Mouse (Mus musculus): Measurements from ENCODE around the gene Tmem132c. TPM values are rescaled to one million over a fixed set of nuclear protein-coding genes. Genes with fewer than 3 reads are reported as not detected.

The Tmem132c gene
- polyA plus RNA-seq, 1 experiment from 2014 or later, result 3.5 TPM

DNA sequence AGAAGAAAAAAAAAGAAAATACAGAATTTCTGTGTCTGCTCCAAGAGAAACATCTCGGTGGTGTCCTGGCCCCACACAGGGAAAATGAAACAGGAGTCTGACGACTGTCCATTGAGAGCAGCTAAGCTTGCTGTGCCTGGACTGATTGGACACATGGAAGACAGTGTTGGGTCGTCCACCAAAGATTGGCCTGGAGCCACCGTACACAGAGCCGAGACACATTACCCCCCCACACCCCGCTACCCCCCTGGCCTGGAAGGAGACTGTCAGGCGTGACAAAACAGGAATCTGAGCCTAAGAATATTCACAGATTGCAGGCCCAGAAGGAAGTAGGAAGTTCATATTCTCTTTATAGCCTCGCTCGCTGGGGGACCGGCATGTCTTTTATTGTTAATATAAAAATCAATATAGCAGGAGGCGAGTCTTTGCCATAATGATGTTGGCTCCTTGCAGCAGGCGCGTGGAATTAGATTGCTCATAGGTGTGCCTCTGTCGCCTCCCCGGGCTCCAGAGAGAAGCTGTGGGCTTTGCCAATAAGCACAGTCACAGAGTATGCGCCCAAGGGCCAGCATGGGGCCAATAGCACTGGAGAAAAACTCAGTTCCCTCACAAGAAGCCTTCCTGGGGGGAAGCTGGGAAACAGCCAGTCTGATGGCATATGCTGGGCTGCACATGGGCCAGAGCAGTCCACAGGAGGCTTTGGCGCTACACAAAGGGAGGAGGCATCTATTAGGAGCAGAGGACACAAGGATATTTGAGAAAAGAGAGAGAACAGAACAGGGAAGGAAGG lies 49.0 kb downstream of the Tmem132c start:
- peak; percentile 75 for ATAC-seq (replicated peaks; ENCODE audit: insufficient number of reproducible peaks, low FRiP score, low TSS enrichment)
- H3K4me3 ChIP-seq (ENCODE audit: low read depth, low read length), result no peak overlapping the region
- 74% methylated on average over 17 of the region's 17 CpGs for WGBS (ENCODE audit: insufficient replicate concordance)
- H3K27me3 ChIP-seq (ENCODE audit: control insufficient read depth, insufficient read depth, low read length), result no peaks in the 10 kb centered on the region
- H3K9ac ChIP-seq (ENCODE audit: low read depth, low read length), result no peak overlapping the region
- 0 out of 2 replicates have a peak overlapping the region, but pooled peaks have one; percentile 22 for H3K27ac ChIP-seq (ENCODE audit: low read depth, low read length)
- no peaks in the 10 kb centered on the region for H3K36me3 ChIP-seq (ENCODE audit: control insufficient read depth, insufficient read depth, low read length)
- H3K9me3 ChIP-seq (replicated peaks; ENCODE audit: control insufficient read depth, low read length), result no peaks in the 10 kb centered on the region
- H3K4me2 ChIP-seq, result no peak overlapping the region
- no peaks in the 10 kb centered on the region; the same call in 1 of the 2 replicates for H3K4me1 ChIP-seq (ENCODE audit: control insufficient read depth, insufficient read depth, low read length)

- H3K9me3 ChIP-seq (replicated peaks; ENCODE audit: control insufficient read depth, low read length), result no peaks in the 10 kb centered on the region
- no peak overlapping the region for H3K9ac ChIP-seq (ENCODE audit: low read depth, low read length)
- no peaks in the 10 kb centered on the region for H3K27me3 ChIP-seq (ENCODE audit: control insufficient read depth, insufficient read depth, low read length)
- H3K36me3 ChIP-seq (ENCODE audit: control insufficient read depth, insufficient read depth, low read length), result no peaks in the 10 kb centered on the region
- ATAC-seq (replicated peaks; ENCODE audit: insufficient number of reproducible peaks, low FRiP score, low TSS enrichment), result no peak
- WGBS (ENCODE audit: insufficient replicate concordance), result 78% methylated on average over 7 of the region's 7 CpGs
- no peak overlapping the region for H3K4me2 ChIP-seq
- no peaks in the 10 kb centered on the region; the same call in 1 of the 2 replicates for H3K4me1 ChIP-seq (ENCODE audit: control insufficient read depth, insufficient read depth, low read length)
- H3K27ac ChIP-seq (ENCODE audit: low read depth, low read length), result no peak overlapping the region
- no peak overlapping the region for H3K4me3 ChIP-seq (ENCODE audit: low read depth, low read length)
Measured at GRCm38 (mm10) chr5:127291581-127291980, 50.0 kb downstream of the Tmem132c start.

DNA sequence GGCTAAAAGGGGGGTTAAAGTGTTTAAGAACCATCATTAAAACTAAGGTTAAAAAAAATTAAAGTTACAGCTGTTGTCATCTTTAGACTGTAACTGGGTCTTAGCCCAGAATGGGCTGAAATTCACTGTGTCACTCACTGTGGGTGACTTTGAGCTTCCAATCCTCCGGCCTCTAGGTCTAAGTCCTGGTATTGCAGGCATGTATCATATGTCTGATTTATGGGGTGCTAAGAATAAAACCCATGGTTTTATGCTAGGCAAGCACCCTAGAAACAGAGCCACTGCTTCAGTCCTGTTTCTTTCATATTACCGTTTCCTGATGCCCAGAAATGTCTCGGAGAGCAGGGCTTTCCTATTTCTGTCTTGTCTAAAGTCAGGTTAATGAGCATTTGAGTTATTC lies 52.1 kb downstream of the Tmem132c start:
- no peaks in the 10 kb centered on the region; the same call in 1 of the 2 replicates for H3K4me1 ChIP-seq (ENCODE audit: control insufficient read depth, insufficient read depth, low read length)
- no peak overlapping the region for H3K27ac ChIP-seq (ENCODE audit: low read depth, low read length)
- 80% methylated on average over 3 of the region's 3 CpGs for WGBS (ENCODE audit: insufficient replicate concordance)
- H3K4me2 ChIP-seq, result no peak overlapping the region
- H3K27me3 ChIP-seq (ENCODE audit: control insufficient read depth, insufficient read depth, low read length), result no peaks in the 10 kb centered on the region
- H3K9me3 ChIP-seq (replicated peaks; ENCODE audit: control insufficient read depth, low read length), result no peaks in the 10 kb centered on the region
- H3K9ac ChIP-seq (ENCODE audit: low read depth, low read length), result no peak overlapping the region
- no peak overlapping the region for H3K4me3 ChIP-seq (ENCODE audit: low read depth, low read length)
- H3K36me3 ChIP-seq (ENCODE audit: control insufficient read depth, insufficient read depth, low read length), result no peaks in the 10 kb centered on the region
- ATAC-seq (replicated peaks; ENCODE audit: insufficient number of reproducible peaks, low FRiP score, low TSS enrichment), result no peak

DNA sequence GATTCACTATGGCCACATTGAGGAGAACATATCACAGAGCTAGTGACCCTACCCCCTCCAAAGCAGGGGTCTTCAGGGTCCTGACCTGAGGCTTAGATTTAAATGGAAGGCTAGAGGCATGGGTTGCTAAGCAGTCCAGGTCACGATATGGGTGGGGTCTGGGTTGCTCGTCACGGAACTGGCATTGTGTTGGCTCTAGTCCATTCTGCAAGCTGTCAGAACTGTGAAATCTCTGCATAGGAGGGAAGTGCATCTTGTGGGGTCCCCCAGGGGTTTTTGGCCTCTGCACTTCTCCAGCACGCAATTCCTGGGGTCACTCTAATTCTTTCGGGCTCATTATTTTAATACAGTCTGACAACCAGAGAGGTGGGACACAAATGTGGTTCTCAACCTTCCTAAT lies 55.9 kb downstream of the Tmem132c start:
- no peaks in the 10 kb centered on the region for H3K27me3 ChIP-seq (ENCODE audit: control insufficient read depth, insufficient read depth, low read length)
- H3K4me3 ChIP-seq (ENCODE audit: low read depth, low read length), result no peak overlapping the region
- ATAC-seq (replicated peaks; ENCODE audit: insufficient number of reproducible peaks, low FRiP score, low TSS enrichment), result no peak
- 69% methylated on average over 5 of the region's 5 CpGs for WGBS (ENCODE audit: insufficient replicate concordance)
- no peaks in the 10 kb centered on the region for H3K9me3 ChIP-seq (replicated peaks; ENCODE audit: control insufficient read depth, low read length)
- no peak overlapping the region for H3K4me2 ChIP-seq
- H3K4me1 ChIP-seq (ENCODE audit: control insufficient read depth, insufficient read depth, low read length), result peaks cover 14% of the 10 kb centered on the region
- no peak overlapping the region for H3K27ac ChIP-seq (ENCODE audit: low read depth, low read length)
- no peak overlapping the region for H3K9ac ChIP-seq (ENCODE audit: low read depth, low read length)
- H3K36me3 ChIP-seq (ENCODE audit: control insufficient read depth, insufficient read depth, low read length), result no peaks in the 10 kb centered on the region

DNA sequence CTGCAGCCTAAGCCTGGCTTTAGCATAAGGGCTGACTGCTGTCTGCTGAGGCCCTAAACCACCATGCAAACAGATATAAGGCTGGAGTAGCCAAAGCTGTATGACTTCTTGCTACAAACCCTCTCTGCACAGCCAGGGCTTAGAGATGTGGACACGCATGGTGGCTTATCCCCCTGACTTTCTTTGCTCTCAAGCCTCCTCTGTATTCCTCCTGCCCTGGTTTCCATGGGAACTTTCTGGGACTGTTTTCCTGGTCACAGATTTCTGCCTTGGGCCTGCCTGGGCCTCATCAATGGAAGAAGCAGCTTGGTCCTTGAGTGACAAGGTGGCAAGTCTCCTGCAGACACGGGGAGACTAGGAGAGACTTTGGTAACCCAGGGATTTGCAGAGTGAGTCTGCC lies 56.5 kb downstream of the Tmem132c start:
- WGBS (ENCODE audit: insufficient replicate concordance), result 40% methylated on average over 2 of the region's 2 CpGs

GRCm38 (mm10) chr5:127299010-127299409 lies 57.4 kb downstream of the Tmem132c start:
- Histone ChIP-seq H3K4me3 (ENCODE audit: low read depth, low read length) (no peak overlapping the region), H3K27me3 (ENCODE audit: control insufficient read depth, insufficient read depth, low read length) (no peaks in the 10 kb centered on the region), H3K4me2 (no peak overlapping the region), H3K9me3 (replicated peaks; ENCODE audit: control insufficient read depth, low read length) (no peaks in the 10 kb centered on the region), H3K9ac (ENCODE audit: low read depth, low read length) (no peak overlapping the region), H3K27ac (ENCODE audit: low read depth, low read length) (no peak overlapping the region), H3K36me3 (ENCODE audit: control insufficient read depth, insufficient read depth, low read length) (no peaks in the 10 kb centered on the region), H3K4me1 (ENCODE audit: control insufficient read depth, insufficient read depth, low read length) (peaks cover 14% of the 10 kb centered on the region)
- WGBS (ENCODE audit: insufficient replicate concordance), result 29% methylated on average over 1 of the region's 1 CpGs
- no peak for ATAC-seq (replicated peaks; ENCODE audit: insufficient number of reproducible peaks, low FRiP score, low TSS enrichment)

More for the DNA sequence above, 56.5 kb downstream of the Tmem132c start:
- H3K9me3 ChIP-seq (replicated peaks; ENCODE audit: control insufficient read depth, low read length), result no peaks in the 10 kb centered on the region
- no peak overlapping the region for H3K4me2 ChIP-seq
- H3K4me3 ChIP-seq (ENCODE audit: low read depth, low read length), result no peak overlapping the region
- ATAC-seq (replicated peaks; ENCODE audit: insufficient number of reproducible peaks, low FRiP score, low TSS enrichment), result no peak
- H3K27ac ChIP-seq (ENCODE audit: low read depth, low read length), result no peak overlapping the region
- H3K36me3 ChIP-seq (ENCODE audit: control insufficient read depth, insufficient read depth, low read length), result no peaks in the 10 kb centered on the region
- H3K9ac ChIP-seq (ENCODE audit: low read depth, low read length), result no peak overlapping the region
- no peaks in the 10 kb centered on the region for H3K27me3 ChIP-seq (ENCODE audit: control insufficient read depth, insufficient read depth, low read length)
- peaks cover 14% of the 10 kb centered on the region for H3K4me1 ChIP-seq (ENCODE audit: control insufficient read depth, insufficient read depth, low read length)

DNA sequence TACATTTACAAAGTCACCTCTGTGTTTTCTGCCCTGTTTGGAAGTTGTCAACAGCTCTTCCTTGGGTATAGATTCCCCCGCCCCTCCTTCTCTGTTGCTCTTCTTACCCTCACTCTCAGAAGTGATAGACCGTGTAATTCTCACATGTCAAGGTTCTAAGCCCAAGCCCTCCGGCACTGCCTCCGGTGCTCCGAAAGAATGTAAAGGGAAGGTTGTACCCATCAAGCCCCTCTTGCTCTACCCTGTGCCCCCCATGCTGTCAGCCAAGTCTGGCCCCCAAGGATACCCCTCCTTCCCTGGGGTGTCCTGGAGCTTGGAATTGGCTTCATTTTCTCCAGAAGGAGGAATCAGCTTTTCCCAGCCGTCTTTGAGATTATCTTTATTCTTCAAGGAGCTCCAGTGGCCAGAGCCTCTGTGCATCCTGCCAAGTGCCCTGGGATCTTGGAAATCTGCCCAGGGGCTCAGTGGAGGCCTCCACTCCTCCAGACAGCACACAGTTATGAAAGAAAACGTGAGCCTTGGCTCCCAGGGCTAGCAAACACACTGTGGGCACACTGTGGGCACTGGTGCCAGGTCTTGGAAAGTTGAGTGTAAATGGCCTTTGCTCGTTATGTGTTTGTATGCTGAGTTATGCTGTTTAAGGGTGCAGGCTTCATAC lies 59.1 kb downstream of the Tmem132c start:
- Histone ChIP-seq H3K4me3 (ENCODE audit: low read depth, low read length) (no peak overlapping the region), H3K27ac (ENCODE audit: low read depth, low read length) (peak overlapping the region; percentile 38; the same call in 1 of the 2 replicates), H3K4me2 (no peak overlapping the region), H3K36me3 (ENCODE audit: control insufficient read depth, insufficient read depth, low read length) (no peaks in the 10 kb centered on the region), H3K4me1 (ENCODE audit: control insufficient read depth, insufficient read depth, low read length) (peaks cover 14% of the 10 kb centered on the region), H3K27me3 (ENCODE audit: control insufficient read depth, insufficient read depth, low read length) (no peaks in the 10 kb centered on the region), H3K9me3 (replicated peaks; ENCODE audit: control insufficient read depth, low read length) (no peaks in the 10 kb centered on the region), H3K9ac (ENCODE audit: low read depth, low read length) (no peak overlapping the region)
- no peak; the same call in 1 of the 2 replicates for ATAC-seq (replicated peaks; ENCODE audit: insufficient number of reproducible peaks, low FRiP score, low TSS enrichment)
- 48% methylated on average over 8 of the region's 8 CpGs for WGBS (ENCODE audit: insufficient replicate concordance)

- WGBS (ENCODE audit: insufficient replicate concordance), result 73% methylated on average over 5 of the region's 5 CpGs
Measured at GRCm38 (mm10) chr5:127305312-127305711, 63.7 kb downstream of the Tmem132c start.

More at GRCm38 (mm10) chr5:127305312-127305711, 63.7 kb downstream of the Tmem132c start:
- H3K9ac ChIP-seq (ENCODE audit: low read depth, low read length), result no peak overlapping the region
- no peak overlapping the region for H3K4me3 ChIP-seq (ENCODE audit: low read depth, low read length)
- peaks cover 7% of the 10 kb centered on the region for H3K4me1 ChIP-seq (ENCODE audit: control insufficient read depth, insufficient read depth, low read length)
- no peaks in the 10 kb centered on the region for H3K36me3 ChIP-seq (ENCODE audit: control insufficient read depth, insufficient read depth, low read length)
- no peak overlapping the region for H3K27ac ChIP-seq (ENCODE audit: low read depth, low read length)
- no peaks in the 10 kb centered on the region for H3K27me3 ChIP-seq (ENCODE audit: control insufficient read depth, insufficient read depth, low read length)
- H3K4me2 ChIP-seq, result no peak overlapping the region
- H3K9me3 ChIP-seq (replicated peaks; ENCODE audit: control insufficient read depth, low read length), result no peaks in the 10 kb centered on the region
- no peak for ATAC-seq (replicated peaks; ENCODE audit: insufficient number of reproducible peaks, low FRiP score, low TSS enrichment)
